Mouse (Mus musculus) midbrain, postnatal 0 days (tissue): ENCODE measurements around the gene Olfr1058. TPM values are rescaled to one million over a fixed set of nuclear protein-coding genes. Genes with fewer than 3 reads are reported as not detected.
"Not testable (repeated sequence)": the region's sequence is repeated elsewhere in the genome, so short reads cannot be mapped to it uniquely, and the experiment has no call there.

Source experiments
- ATAC-seq: fragments of 200-750 bp; cut with Nextera tagmentation; 2 replicates; pipeline ENCODE4 v1.8.0; 2017; ENCODE audit warnings: moderate number of reproducible peaks, mild to moderate bottlenecking, moderate TSS enrichment, moderate library complexity; ENCODE audit not compliant: low FRiP score
- DNase-seq: peaks from one replicate; pipeline ENCODE4 v3.0.0-alpha.2; 2015; ENCODE audit warnings: low spot score
- H3K27ac ChIP-seq: fragments of 300-500 bp; sonication (generic); 2 replicates; pipeline ENCODE4 v1.5.1; 2014; ENCODE audit warnings: low read depth, mild to moderate bottlenecking, low read length, mixed read lengths
- H3K27me3 ChIP-seq: fragments of 300-500 bp; sonication (generic); 2 replicates; pipeline ENCODE4 v1.6.1; 2014; ENCODE audit warnings: low read length, control low read depth, mixed read lengths; ENCODE audit not compliant: insufficient read depth
- H3K36me3 ChIP-seq: fragments of 300-500 bp; sonication (generic); 2 replicates; pipeline ENCODE4 v1.6.1; 2014; ENCODE audit warnings: low read length, control low read depth, mixed read lengths; ENCODE audit not compliant: insufficient read depth
- H3K4me1 ChIP-seq: fragments of 300-500 bp; sonication (generic); 2 replicates; pipeline ENCODE4 v1.6.1; 2014; ENCODE audit warnings: mild to moderate bottlenecking, control low read depth, antibody characterized with exemption, low read length, mixed read lengths; ENCODE audit not compliant: insufficient read depth
- H3K4me2 ChIP-seq: fragments of 300-500 bp; sonication (generic); 2 replicates; pipeline ENCODE4 v1.6.1; 2014; ENCODE audit warnings: low read depth, mild to moderate bottlenecking, low read length, mixed read lengths; ENCODE audit not compliant: poor library complexity, severe bottlenecking
- H3K4me3 ChIP-seq: fragments of 300-500 bp; sonication (generic); 2 replicates; pipeline ENCODE4 v1.5.1; 2014; ENCODE audit warnings: low read depth, mild to moderate bottlenecking, low read length, moderate library complexity
- H3K9ac ChIP-seq: fragments of 300-500 bp; sonication (generic); replicated peaks from 2 replicates; pipeline ENCODE4 v1.6.1; 2014; ENCODE audit warnings: mild to moderate bottlenecking, low read length, moderate library complexity, mixed read lengths; ENCODE audit not compliant: poor library complexity, severe bottlenecking
- H3K9me3 ChIP-seq: fragments of 300-500 bp; sonication (generic); 2 replicates; pipeline ENCODE4 v1.6.1; 2016; ENCODE audit warnings: low read length, control low read depth
- CTCF ChIP-seq: IDR thresholded peaks from 2 replicates; pipeline ENCODE4 v1.5.1; 2016; ENCODE audit warnings: antibody characterized with exemption, mild to moderate bottlenecking
- WGBS: fragments of 180-500 bp; shearing (Covaris S2); extraction: QIAGEN DNeasy Blood & Tissue Kit; methylation state at CpG from one replicate; pipeline ENCODE4 v1.1.7; 2014; 5-methylcytosine and 5-hydroxymethylcytosine counted together
- polyA plus RNA-seq: library from polyadenylated mRNA; unstranded; fragments of >200 nt; fragmentation: Nextera tagmentation; extraction: Ambion mirVana; gene quantifications from 2 replicates; pipeline ENCODE4 v1.2.1, GENCODE M21; 2015
- total RNA-seq: library from RNA; depleted of rRNA; stranded (reverse); fragments of >200 nt; gene quantifications from 2 replicates; pipeline ENCODE4 v1.2.3, GENCODE M21; 2014; rRNA removed

Olfr1058 gene
- not detected in 2 replicates for total RNA-seq
- not detected in 2 replicates for polyA plus RNA-seq

DNA sequence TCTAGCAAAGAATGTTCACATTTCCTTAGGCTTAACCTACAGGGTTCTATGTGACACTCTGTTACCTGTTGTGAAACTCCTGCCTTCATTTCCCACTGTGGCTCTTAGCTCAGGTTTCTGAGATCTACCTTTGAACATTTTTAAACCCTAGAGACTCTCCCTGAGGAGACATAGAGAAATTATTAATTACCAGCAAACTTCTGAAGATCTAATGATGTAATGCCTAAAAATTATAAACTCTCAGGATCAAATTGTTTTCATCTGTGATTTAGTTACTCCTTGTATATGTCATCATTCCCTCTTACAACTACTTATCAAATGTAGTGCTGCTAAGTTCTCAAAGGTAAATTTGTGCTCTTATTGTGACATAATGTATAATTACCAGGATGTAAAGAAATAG is at the start of gene Olfr1058:
Olfr1058 (minus strand) TSS at position 101 of the 400 bp plus-strand sequence.
- not testable (repeated sequence) for DNase-seq, H3K27me3 ChIP-seq, H3K27ac ChIP-seq, H3K36me3 ChIP-seq, H3K4me3 ChIP-seq, H3K9me3 ChIP-seq, H3K9ac ChIP-seq, H3K4me2 ChIP-seq, H3K4me1 ChIP-seq, ATAC-seq

DNA sequence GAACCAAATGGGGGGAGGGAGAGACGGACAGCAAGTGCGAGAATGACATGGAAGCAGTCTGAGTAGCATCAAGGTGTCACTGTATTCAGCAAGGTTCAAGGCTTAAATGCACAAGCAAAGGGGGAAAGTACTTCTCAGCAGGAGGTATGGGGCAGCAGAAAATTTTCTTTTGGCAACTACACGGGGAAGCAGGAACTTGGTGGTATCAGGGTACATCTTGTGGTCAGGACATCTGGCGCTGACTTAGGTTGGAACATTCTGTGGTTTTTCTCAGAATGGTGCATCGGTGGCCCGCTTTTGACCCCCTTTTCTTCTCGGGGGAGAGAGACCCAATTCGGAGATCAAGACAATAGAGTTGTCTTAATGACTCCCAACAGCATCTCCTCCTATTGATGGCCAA is 40.1 kb upstream of the Olfr1058 start:
- not testable (repeated sequence) for H3K27ac ChIP-seq, H3K4me3 ChIP-seq, ATAC-seq, DNase-seq, H3K9me3 ChIP-seq, H3K4me1 ChIP-seq, H3K27me3 ChIP-seq, H3K4me2 ChIP-seq, H3K9ac ChIP-seq, H3K36me3 ChIP-seq
- 90% methylated on average over 8 of the region's 8 CpGs for WGBS

DNA sequence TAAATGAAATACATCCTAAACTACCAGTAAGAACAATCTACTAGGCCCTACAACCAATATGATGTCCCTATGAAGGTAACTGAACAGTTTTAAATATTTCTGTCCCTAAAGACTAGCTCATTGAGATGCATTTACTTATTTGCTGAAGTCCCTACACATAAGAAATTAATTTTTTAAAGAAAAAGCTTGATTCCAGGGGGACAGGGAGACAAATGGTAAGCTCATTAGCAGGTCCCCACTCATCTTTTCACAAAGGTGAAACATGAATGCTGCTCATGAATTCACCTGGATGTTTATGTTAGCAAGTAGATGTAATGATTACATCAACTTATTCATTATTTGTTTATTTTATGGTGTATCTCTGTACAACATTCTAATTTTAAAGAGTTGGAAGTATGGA is 38.3 kb upstream of the Olfr1058 start, which contains the start of gene Olfr1062:
Olfr1062 (minus strand) TSS at position 101 of the 400 bp plus-strand sequence.
- DNase-seq, H3K4me3 ChIP-seq, H3K4me1 ChIP-seq, ATAC-seq, H3K9me3 ChIP-seq, H3K9ac ChIP-seq, H3K36me3 ChIP-seq, H3K4me2 ChIP-seq, H3K27ac ChIP-seq, H3K27me3 ChIP-seq: not testable (repeated sequence)

DNA sequence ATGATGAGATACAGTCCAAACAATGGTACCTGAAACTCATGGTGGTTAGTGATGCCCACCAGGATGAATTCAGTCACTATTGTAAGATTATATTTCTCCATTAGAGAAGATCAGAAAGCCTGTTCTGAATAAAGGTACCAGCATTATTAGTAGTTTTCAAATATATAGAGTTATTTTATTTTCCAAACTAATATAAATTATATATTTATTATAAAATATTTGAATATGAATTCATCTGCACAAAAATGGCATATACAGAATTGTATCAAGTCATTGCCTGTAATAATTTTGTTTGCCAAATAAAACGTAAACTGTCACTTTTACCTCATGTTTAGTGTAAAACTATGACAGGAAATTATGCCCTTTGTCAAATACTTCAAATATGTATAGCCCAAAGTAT is 25.6 kb upstream of the Olfr1058 start, which contains the start of gene Olfr1061:
Olfr1061 (minus strand) TSS at position 101 of the 400 bp plus-strand sequence.
- Histone ChIP-seq H3K27ac (no peak within 1 kb of the TSS), H3K4me3 (no peak within 1 kb of the TSS), H3K27me3 (no peaks in the 10 kb centered on the region), H3K9me3 (no peaks in the 10 kb centered on the region), H3K36me3 (no peaks in the 10 kb centered on the region), H3K4me1 (no peaks in the 10 kb centered on the region), H3K4me2 (no peak within 1 kb of the TSS), H3K9ac (no peak within 1 kb of the TSS)
- WGBS = 80% methylated on average over 1 of the region's 1 CpGs
- ATAC-seq = no peak
- DNase-seq = no peak
- TF ChIP-seq CTCF = no peak

DNA sequence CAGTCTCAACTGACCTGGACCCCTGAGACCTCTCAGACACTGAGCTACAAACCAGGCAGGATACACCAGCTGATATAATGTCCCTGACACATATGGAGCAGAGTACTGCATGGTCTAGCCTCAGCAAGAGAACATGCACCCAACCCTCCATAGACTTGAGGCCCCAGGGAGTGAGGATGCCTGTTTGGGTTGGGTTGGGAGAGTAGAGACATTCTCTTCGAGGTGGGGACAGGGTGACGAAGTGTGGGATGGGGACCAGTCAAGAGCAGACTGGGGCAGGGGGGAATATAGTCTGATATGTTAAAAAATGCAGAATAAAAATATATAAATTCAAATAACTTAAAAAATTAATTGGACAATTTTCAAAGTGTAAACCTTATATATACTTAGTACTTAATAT is 6.8 kb upstream of the Olfr1058 start:
- Histone ChIP-seq H3K27ac (no peak overlapping the region), H3K4me2 (no peak overlapping the region), H3K4me1 (no peaks in the 10 kb centered on the region), H3K4me3 (no peak overlapping the region), H3K9me3 (no peaks in the 10 kb centered on the region), H3K27me3 (no peaks in the 10 kb centered on the region), H3K9ac (no peak overlapping the region), H3K36me3 (no peaks in the 10 kb centered on the region)
- ATAC-seq (no peak), DNase-seq (no peak)
- WGBS = 88% methylated on average over 2 of the region's 2 CpGs
- TF ChIP-seq CTCF = no peak

DNA sequence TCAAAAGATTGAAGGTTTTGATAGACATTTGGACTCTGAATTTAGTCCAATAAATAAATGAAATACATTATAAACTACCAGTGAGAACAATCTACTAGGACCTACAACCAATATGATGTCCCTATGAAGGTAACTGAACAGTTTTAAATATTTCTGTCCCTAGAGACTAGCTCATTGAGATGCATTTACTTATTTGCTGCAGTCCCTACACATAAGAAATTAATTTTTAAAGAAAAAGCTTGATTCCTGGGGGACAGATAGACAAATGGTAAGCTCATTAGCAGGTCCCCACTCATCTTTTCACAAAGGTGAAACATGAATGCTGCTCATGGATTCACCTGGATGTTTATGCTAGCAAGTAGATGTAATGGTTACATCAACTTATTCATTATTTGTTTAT is 10.1 kb downstream of the Olfr1058 start, which contains the start of gene Olfr1057:
Olfr1057 (minus strand) TSS at position 101 of the 400 bp plus-strand sequence.
- H3K36me3 ChIP-seq = no peaks in the 10 kb centered on the region
- no peak within 1 kb of the TSS for H3K27ac ChIP-seq
- no peak for TF ChIP-seq CTCF
- no peaks in the 10 kb centered on the region for H3K27me3 ChIP-seq
- no peak for DNase-seq
- no peak within 1 kb of the TSS for H3K4me3 ChIP-seq
- ATAC-seq = no peak
- H3K9me3 ChIP-seq = no peaks in the 10 kb centered on the region
- no peaks in the 10 kb centered on the region for H3K4me1 ChIP-seq
- H3K4me2 ChIP-seq = no peak within 1 kb of the TSS
- no peak within 1 kb of the TSS for H3K9ac ChIP-seq

DNA sequence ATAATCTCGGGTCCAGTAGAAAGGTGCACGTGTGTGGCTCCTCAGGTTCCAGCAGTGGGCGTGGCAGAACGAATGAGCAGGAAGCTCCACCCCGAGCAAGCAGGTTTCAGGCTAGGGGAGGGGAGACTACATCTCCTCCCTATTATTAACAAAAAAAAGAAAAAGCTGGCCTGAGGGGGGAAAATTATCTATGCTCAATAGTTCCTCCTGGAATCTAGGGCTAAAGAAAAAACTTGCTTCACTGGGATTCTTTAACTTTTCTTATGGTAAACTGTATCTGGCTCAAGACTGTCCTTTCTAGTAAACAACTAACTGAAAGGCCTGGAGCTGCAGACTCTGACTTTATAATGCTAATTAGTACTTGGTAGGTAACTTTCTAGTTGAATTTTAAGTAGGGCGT is 22.0 kb downstream of the Olfr1058 start:
- no CpG with 5 or more reads among the region's 6 CpGs for WGBS
- not testable (repeated sequence) for H3K36me3 ChIP-seq, H3K9me3 ChIP-seq, H3K9ac ChIP-seq, H3K27ac ChIP-seq, H3K4me3 ChIP-seq, H3K4me1 ChIP-seq, H3K4me2 ChIP-seq, DNase-seq, ATAC-seq, H3K27me3 ChIP-seq
